Comparison of ENCODE assay signal across 29 mouse cellular contexts in the genomic region with DNA sequence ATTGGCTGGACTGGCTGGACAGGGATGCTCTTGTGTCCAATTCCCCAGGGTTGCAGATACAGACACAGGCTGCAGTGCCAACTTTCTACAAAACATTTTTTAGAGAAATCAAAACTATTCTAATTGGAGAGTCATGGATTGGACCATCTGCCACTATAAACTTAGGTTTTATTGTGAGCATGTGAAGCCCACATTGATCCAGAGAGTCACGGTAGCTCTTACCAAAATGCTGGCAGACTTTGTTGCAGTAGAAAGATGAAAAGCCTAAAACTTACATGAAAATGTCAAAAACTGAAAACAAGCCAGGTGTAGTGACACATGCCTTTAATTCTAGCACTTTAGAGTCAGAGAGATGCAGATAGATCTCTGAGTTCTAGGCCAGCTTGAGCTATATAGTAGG.
"Had no signal": no experiment of that assay in that cellular context is flagged by ENCODE, and none has a peak within 500 bp of the region (broad histone marks: within the 10 kb centered on the region; RNA-seq: fewer than 3 reads in every experiment).

No protein-coding gene starts in this region.

- ATAC-seq: liver, embryonic 12.5 days; liver, postnatal 0 days; lung, postnatal 0 days; midbrain, embryonic 13.5 days; midbrain, embryonic 15.5 days; midbrain, embryonic 16.5 days had no signal

- DNase-seq: left cerebral cortex, postnatal 4 days; liver; liver, embryonic 13.5 days; liver, postnatal 0 days; lung, adult 18-20 months; lung, adult 2 months; lung, postnatal 10 days; lung, postnatal 14 days; lung, postnatal 36 days; lung, postnatal 4 days; midbrain, embryonic 14.5 days had no signal

- H3K4me3 ChIP-seq: limb, embryonic 10.5 days; limb, embryonic 12.5 days; limb, embryonic 13.5 days; limb, embryonic 15.5 days; liver, embryonic 12.5 days; liver, embryonic 13.5 days; liver, embryonic 15.5 days; lung, embryonic 15.5 days; megakaryocyte, embryonic 14.5 days; midbrain, embryonic 10.5 days; midbrain, embryonic 12.5 days; midbrain, embryonic 13.5 days; midbrain, embryonic 15.5 days; myocyte; neural tube, embryonic 12.5 days had no signal

- H3K27ac ChIP-seq: limb, embryonic 10.5 days; limb, embryonic 12.5 days; limb, embryonic 13.5 days; limb, embryonic 15.5 days; liver, embryonic 12.5 days; liver, embryonic 13.5 days; liver, embryonic 14.5 days; liver, embryonic 15.5 days; lung, embryonic 15.5 days; macrophage; midbrain, embryonic 10.5 days; midbrain, embryonic 12.5 days; midbrain, embryonic 13.5 days; midbrain, embryonic 15.5 days; neural tube, embryonic 12.5 days had no signal
